Mouse (Mus musculus) lung, embryonic 16.5 days (tissue): ENCODE measurements at regions not wholly inside any gene's neighbourhood (a gene's known extent, or its start where the extent isn't known, plus 50 kb on each side); places are given as distances from the start of the nearest gene placed in this dataset.

ENCODE experiments used
- ATAC-seq: fragments of 200-750 bp; cut with Nextera tagmentation; 2 replicates; pipeline ENCODE4 v1.8.0; 2017; ENCODE audit warnings: low read depth, mild to moderate bottlenecking, moderate library complexity
- H3K27ac ChIP-seq: fragments of 300-500 bp; sonication (generic); 2 replicates; pipeline ENCODE4 v1.5.1; 2014; ENCODE audit warnings: mild to moderate bottlenecking, control low read depth, low read length
- H3K27me3 ChIP-seq: fragments of 300-500 bp; sonication (generic); 2 replicates; pipeline ENCODE4 v1.6.1; 2014; ENCODE audit warnings: low read depth, low read length, mixed read lengths; ENCODE audit not compliant: control insufficient read depth, insufficient read depth
- H3K36me3 ChIP-seq: fragments of 300-500 bp; sonication (generic); 2 replicates; pipeline ENCODE4 v1.6.1; 2014; ENCODE audit warnings: low read length; ENCODE audit not compliant: control insufficient read depth, insufficient read depth
- H3K4me1 ChIP-seq: fragments of 300-500 bp; sonication (generic); replicated peaks from 2 replicates; pipeline ENCODE4 v1.6.1; 2014; ENCODE audit warnings: low read length, mixed read lengths; ENCODE audit not compliant: control insufficient read depth, insufficient read depth
- H3K4me2 ChIP-seq: fragments of 300-500 bp; sonication (generic); 2 replicates; pipeline ENCODE4 v1.6.1; 2014; ENCODE audit warnings: low read depth, low read length, control low read depth
- H3K4me3 ChIP-seq: fragments of 300-500 bp; sonication (generic); 2 replicates; pipeline ENCODE4 v1.5.1; 2014; ENCODE audit warnings: mild to moderate bottlenecking, low read length, control low read depth
- H3K9ac ChIP-seq: fragments of 300-500 bp; sonication (generic); 2 replicates; pipeline ENCODE4 v1.6.1; 2014; ENCODE audit warnings: low read length, control low read depth
- H3K9me3 ChIP-seq: fragments of 300-500 bp; sonication (generic); 2 replicates; pipeline ENCODE4 v1.6.1; 2016; ENCODE audit warnings: low read length; ENCODE audit not compliant: control insufficient read depth
- WGBS: fragments of 180-500 bp; shearing (Covaris S2); extraction: QIAGEN DNeasy Blood & Tissue Kit; methylation state at CpG from one replicate; pipeline ENCODE4 v1.1.7; 2014; 5-methylcytosine and 5-hydroxymethylcytosine counted together

- Histone ChIP-seq H3K27me3 (no peaks in the 10 kb centered on the region), H3K4me2 (peak overlapping the region; percentile 9; the same call in 1 of the 2 replicates), H3K36me3 (no peaks in the 10 kb centered on the region), H3K9me3 (no peaks in the 10 kb centered on the region), H3K4me1 (peaks cover 25% of the 10 kb centered on the region), H3K27ac (peak overlapping the region; percentile 74), H3K9ac (no peak overlapping the region), H3K4me3 (no peak overlapping the region)
- ATAC-seq, result peak; percentile 80
- WGBS, result 20% methylated on average over 4 of the region's 4 CpGs
Measured at GRCm38 (mm10) chr1:43360741-43361140, 83.6 kb upstream of the Nck2 start.

- H3K9me3 ChIP-seq, result no peaks in the 10 kb centered on the region
- 33% methylated on average over 3 of the region's 3 CpGs for WGBS
- no peaks in the 10 kb centered on the region for H3K27me3 ChIP-seq
- peaks cover 25% of the 10 kb centered on the region for H3K4me1 ChIP-seq
- H3K27ac ChIP-seq, result no peak overlapping the region
- H3K36me3 ChIP-seq, result no peaks in the 10 kb centered on the region
- peak; percentile 59; the same call in 1 of the 2 replicates for ATAC-seq
- H3K4me2 ChIP-seq, result no peak overlapping the region
- H3K9ac ChIP-seq, result no peak overlapping the region
- no peak overlapping the region for H3K4me3 ChIP-seq
Measured at GRCm38 (mm10) chr1:43361455-43361863, 82.9 kb upstream of the Nck2 start.

- 40% methylated on average over 5 of the region's 5 CpGs for WGBS
- H3K9me3 ChIP-seq, result no peaks in the 10 kb centered on the region
Measured at GRCm38 (mm10) chr1:43362136-43362535, 82.2 kb upstream of the Nck2 start.

GRCm38 (mm10) chr1:43363178-43363577, 81.2 kb upstream of the Nck2 start:
- ATAC-seq, result no peak
- Histone ChIP-seq H3K4me3 (no peak overlapping the region), H3K27ac (no peak overlapping the region), H3K9me3 (no peaks in the 10 kb centered on the region), H3K9ac (no peak overlapping the region), H3K36me3 (no peaks in the 10 kb centered on the region), H3K4me1 (peaks cover 23% of the 10 kb centered on the region), H3K4me2 (no peak overlapping the region), H3K27me3 (no peaks in the 10 kb centered on the region)
- WGBS, result 62% methylated on average over 4 of the region's 4 CpGs

More at GRCm38 (mm10) chr1:43362136-43362535, 82.2 kb upstream of the Nck2 start:
- Histone ChIP-seq H3K4me2 (no peak overlapping the region), H3K36me3 (no peaks in the 10 kb centered on the region), H3K27me3 (no peaks in the 10 kb centered on the region), H3K4me3 (no peak overlapping the region), H3K9ac (no peak overlapping the region), H3K4me1 (peaks cover 25% of the 10 kb centered on the region), H3K27ac (no peak overlapping the region)
- no peak for ATAC-seq

GRCm38 (mm10) chr1:43366433-43366832, 77.9 kb upstream of the Nck2 start:
- no peak for ATAC-seq
- WGBS, result 73% methylated on average over 2 of the region's 2 CpGs
- Histone ChIP-seq H3K4me1 (peaks cover 5% of the 10 kb centered on the region), H3K4me2 (no peak overlapping the region), H3K36me3 (no peaks in the 10 kb centered on the region), H3K27ac (no peak overlapping the region), H3K27me3 (no peaks in the 10 kb centered on the region), H3K9ac (no peak overlapping the region), H3K4me3 (no peak overlapping the region), H3K9me3 (no peaks in the 10 kb centered on the region)

- 45% methylated on average over 5 of the region's 5 CpGs for WGBS
- no peaks in the 10 kb centered on the region for H3K27me3 ChIP-seq
Measured at GRCm38 (mm10) chr1:43367151-43367895, 77.1 kb upstream of the Nck2 start.

GRCm38 (mm10) chr1:43371863-43372262, 72.5 kb upstream of the Nck2 start:
- H3K9ac ChIP-seq, result no peak overlapping the region
- no peaks in the 10 kb centered on the region for H3K4me1 ChIP-seq
- H3K9me3 ChIP-seq, result no peaks in the 10 kb centered on the region
- H3K4me3 ChIP-seq, result no peak overlapping the region
- ATAC-seq, result no peak
- H3K4me2 ChIP-seq, result no peak overlapping the region
- H3K27ac ChIP-seq, result no peak overlapping the region
- no peaks in the 10 kb centered on the region for H3K36me3 ChIP-seq
- no peaks in the 10 kb centered on the region for H3K27me3 ChIP-seq
- WGBS, result 69% methylated on average over 1 of the region's 1 CpGs

More at GRCm38 (mm10) chr1:43367151-43367895, 77.1 kb upstream of the Nck2 start:
- no peak overlapping the region for H3K9ac ChIP-seq
- H3K4me2 ChIP-seq, result no peak overlapping the region
- ATAC-seq, result peak; percentile 56; the same call in 1 of the 2 replicates
- H3K36me3 ChIP-seq, result no peaks in the 10 kb centered on the region
- no peak overlapping the region for H3K4me3 ChIP-seq
- no peaks in the 10 kb centered on the region for H3K9me3 ChIP-seq
- no peak overlapping the region for H3K27ac ChIP-seq
- H3K4me1 ChIP-seq, result no peaks in the 10 kb centered on the region

- no peak overlapping the region for H3K9ac ChIP-seq
- no peak overlapping the region for H3K27ac ChIP-seq
- no peaks in the 10 kb centered on the region for H3K9me3 ChIP-seq
- no peaks in the 10 kb centered on the region for H3K4me1 ChIP-seq
- H3K4me2 ChIP-seq, result no peak overlapping the region
- ATAC-seq, result no peak
- H3K4me3 ChIP-seq, result no peak overlapping the region
- no peaks in the 10 kb centered on the region for H3K36me3 ChIP-seq
- 63% methylated on average over 5 of the region's 5 CpGs for WGBS
- no peaks in the 10 kb centered on the region for H3K27me3 ChIP-seq
Measured at GRCm38 (mm10) chr1:43374946-43375345, 69.4 kb upstream of the Nck2 start.

GRCm38 (mm10) chr1:43375851-43376250, 68.5 kb upstream of the Nck2 start:
- 84% methylated on average over 4 of the region's 4 CpGs for WGBS
- H3K4me2 ChIP-seq, result no peak overlapping the region
- no peaks in the 10 kb centered on the region for H3K27me3 ChIP-seq
- H3K4me1 ChIP-seq, result no peaks in the 10 kb centered on the region
- no peaks in the 10 kb centered on the region for H3K9me3 ChIP-seq
- no peak overlapping the region for H3K4me3 ChIP-seq
- ATAC-seq, result no peak
- no peak overlapping the region for H3K27ac ChIP-seq
- no peak overlapping the region for H3K9ac ChIP-seq
- H3K36me3 ChIP-seq, result no peaks in the 10 kb centered on the region
